Mouse (Mus musculus): ENCODE measurements around the gene Iqsec3.

Iqsec3 gene

DNA sequence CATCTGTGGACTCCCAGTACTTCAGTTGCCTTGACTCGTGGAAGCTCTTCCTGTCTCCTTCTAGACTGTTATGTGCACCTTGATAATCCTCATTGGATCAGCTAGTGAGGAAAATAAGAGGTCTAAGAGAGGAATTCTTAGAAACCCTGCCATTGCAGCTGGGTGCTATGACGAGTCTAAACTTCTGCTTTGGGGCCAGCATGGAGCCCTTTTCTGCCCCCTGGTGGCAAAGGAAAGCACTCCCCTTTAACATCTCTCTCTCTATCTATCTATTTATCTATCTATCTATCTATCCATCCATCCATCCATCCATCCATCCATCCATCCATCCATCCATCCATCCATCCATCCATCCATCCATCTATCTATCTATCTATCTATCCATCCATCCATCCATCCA lies 106.9 kb downstream of the Iqsec3 start:
- peak; percentile 44 for DNase-seq (ENCODE audit: low spot score)

DNA sequence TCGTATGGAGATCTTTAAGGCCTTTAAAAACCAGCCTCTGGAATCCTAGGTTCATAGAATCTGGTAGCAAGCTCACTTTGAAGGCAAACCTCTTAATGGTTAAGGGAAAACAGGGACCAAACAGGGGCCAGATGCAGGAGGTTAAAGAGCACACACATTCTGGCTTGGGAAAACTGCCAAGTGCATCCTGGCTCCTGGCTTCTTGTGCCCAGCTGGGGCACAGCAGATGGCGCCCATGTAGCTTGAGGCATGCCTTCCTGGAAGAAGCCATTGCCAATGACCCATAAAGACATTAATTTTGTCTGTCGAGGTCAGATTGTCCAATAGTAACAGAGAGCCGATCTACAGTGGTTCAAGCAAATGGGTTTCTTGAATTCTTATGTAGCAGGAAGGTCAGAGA lies 109.5 kb downstream of the Iqsec3 start:
- no peak for DNase-seq (ENCODE audit: low spot score)

DNA sequence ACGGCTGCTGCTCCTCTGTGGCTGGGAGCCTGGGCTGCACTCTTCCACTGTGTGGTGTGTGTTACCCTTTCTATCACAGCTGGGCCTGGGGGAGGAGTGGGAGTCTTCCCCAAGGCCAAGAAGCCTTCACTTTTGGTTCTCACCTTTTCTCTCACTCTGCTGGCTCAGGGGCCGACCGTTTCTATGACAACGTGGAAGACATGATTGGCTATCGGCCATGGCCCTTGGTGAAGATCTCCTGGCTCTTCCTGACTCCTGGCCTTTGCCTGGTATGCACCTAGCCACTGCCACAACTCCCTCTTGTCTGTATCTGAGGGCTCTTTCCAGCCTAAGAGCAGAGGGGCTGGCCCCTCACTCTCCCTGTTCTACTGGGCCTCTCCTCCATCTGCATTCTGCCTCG lies 110.4 kb downstream of the Iqsec3 start:
- DNase-seq (ENCODE audit: low spot score): no peak

GRCm38 (mm10) chr6:121357232-121357631 lies 116.2 kb downstream of the Iqsec3 start:
- DNase-seq (ENCODE audit: low spot score): no peak

GRCm38 (mm10) chr6:121356041-121356440 lies 117.4 kb downstream of the Iqsec3 start:
- DNase-seq (ENCODE audit: low spot score): no peak

DNA sequence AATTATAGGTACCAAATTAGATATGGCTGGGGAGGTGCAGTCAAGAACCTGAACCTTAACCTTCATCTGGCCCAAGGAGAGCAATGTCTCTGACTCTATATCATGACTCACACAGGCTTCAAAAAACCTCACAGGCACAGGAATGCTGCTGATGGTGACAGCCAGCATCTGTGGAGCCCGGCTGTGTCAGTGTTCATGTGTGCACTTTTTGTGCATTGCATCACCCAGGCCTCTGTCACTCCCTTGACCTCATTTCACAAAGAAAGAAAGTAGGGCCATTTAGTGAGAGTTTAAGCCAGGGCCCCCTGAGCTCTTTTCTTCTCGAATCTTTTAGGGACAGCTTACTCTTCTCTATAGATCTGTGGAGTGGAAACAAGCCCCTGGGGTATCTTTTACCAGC lies 121.2 kb downstream of the Iqsec3 start:
- no peak for DNase-seq (ENCODE audit: low spot score)

GRCm38 (mm10) chr6:121346428-121346827 lies 127.0 kb downstream of the Iqsec3 start:
- peak; percentile 24 for DNase-seq (ENCODE audit: low spot score)

GRCm38 (mm10) chr6:121344329-121344728 lies 129.1 kb downstream of the Iqsec3 start:
- DNase-seq (ENCODE audit: low spot score): no peak

DNA sequence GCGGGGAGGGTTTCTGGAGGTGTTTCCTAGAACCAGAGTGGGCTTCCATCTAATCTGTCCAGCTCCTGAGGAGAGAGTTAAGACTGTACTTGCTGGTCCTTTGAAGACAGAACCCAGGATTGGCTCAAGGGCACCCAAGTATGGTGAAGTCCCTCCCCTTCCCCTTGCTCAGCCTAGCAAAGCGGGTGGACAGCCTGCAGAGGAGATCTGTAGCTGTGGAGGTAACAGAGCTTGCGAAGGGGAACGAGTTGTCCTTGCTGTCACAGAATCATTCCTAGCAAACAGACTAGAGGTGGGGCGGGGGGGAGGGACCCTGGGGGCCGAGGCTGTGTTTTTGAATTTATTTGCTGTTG lies 129.7 kb downstream of the Iqsec3 start:
- DNase-seq (ENCODE audit: low spot score): no peak

DNA sequence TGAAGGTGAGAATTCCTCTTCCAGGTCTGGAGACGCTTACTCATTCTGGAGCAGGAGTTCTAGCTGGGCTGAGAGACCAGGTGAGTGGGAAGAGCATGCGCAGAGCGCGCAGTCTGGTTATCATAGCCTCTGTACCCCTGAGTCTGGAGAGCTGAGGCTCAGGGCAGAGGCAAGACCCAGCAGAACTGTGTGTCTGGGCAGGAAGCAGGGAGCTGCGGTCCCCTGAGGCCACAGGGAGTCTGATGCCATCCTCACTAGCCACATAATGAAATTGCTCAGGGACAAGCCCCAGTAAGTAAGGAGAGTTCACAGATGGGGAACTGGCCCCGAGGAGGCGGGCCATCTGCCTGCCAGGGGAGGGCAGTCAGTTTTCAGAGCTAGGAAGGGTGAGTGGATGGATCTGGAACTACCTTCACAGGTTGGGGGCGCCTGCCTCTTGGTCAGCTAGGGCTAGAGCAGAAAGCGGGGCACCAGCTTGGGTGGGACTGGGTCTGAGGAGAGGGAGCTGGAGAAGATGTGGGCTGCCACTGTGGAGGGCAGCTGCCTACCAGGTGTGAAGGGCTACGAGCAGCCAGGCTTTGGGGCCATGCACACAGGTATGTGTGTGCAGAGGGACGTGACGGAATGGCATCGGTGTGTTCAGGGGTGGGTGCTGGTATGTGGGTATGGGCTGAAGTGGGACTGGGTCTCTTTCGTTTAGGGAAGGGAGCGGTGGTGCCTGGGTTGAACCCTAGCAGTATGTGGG lies 130.3 kb downstream of the Iqsec3 start, which contains the start of gene Slc6a12:
Gene Slc6a12 (plus strand): TSS at position 51 of the 745 bp plus-strand sequence.
- no peak for DNase-seq (ENCODE audit: low spot score)

GRCm38 (mm10) chr6:121341650-121342049 lies 131.8 kb downstream of the Iqsec3 start:
- no peak for DNase-seq (ENCODE audit: low spot score)

DNA sequence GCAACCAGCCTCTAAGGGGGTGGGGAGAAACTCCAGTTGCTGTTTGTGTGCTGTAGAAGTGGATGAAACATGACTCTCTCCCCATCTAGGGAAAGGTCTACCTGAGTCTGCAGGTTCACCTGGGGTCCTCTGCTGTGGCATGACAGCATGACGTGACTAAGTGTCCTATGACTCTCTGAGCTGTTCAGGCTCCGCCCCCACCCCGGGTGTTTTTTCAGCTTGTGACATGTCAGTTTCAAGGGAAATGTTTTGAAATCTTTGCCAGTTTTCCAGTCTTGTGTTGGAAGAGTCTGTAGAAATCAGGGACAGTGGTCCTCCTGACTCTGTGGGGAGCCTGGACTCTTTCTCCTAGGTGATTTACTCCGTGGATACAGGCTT lies 135.0 kb downstream of the Iqsec3 start:
- DNase-seq (ENCODE audit: low spot score): no peak

DNA sequence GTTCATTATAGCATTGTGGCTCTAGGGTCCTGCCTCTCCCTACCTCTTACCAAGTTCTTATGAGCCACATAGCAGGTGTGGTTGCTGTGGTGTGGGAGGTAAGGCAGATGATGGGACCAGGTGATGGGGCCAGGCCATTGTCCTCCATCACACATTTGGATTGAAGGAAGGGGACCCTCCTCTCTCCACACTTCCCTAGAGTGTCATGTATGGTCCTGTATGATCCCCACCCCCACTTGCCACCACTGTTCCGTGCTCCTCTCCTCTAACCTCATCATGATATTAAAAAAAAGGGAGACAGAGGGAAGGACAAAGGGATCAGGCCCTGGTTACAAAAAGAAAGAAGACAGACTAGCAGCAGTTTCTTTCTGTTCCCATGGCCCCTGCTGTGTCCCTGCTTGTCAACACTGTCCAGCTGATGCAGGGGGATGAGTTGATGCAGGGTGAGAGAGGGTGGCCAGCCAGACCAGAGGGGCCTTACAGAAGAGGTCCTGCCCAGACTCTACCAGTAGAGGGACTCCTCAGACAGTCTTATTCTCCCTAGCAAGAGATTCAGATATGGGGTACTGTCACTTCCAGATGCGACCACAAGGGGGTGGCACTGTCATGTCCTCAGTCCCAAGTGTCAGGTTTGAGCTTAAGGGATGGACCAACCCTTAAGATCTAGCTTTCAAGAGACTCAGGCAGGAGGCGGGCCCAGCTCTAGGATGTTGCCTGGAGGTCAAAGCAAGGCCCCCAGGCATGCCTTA lies 135.5 kb downstream of the Iqsec3 start:
- peak; percentile 94 for DNase-seq (ENCODE audit: low spot score)

DNA sequence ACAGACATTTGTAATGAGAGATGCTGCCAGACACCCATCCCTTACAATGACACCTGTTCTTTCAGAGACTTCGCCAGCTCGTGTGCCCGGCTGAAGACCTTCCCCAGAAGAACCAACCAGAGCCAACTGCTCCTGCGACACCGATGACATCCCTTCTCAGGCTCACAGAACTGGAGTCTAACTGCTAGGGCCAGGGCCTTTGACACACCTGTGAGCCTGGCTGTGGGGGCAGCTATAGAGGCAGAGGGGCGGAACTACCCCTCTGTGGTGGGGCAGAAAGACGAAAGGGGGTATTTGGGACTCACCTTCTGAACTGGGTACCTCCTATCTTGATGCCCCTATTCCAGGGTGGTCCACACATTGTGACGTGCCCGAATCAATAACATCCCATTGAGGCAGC lies 136.2 kb downstream of the Iqsec3 start:
- no peak for DNase-seq (ENCODE audit: low spot score)

- no peak for DNase-seq (ENCODE audit: low spot score)
Measured at GRCm38 (mm10) chr6:121336558-121336957, 136.9 kb downstream of the Iqsec3 start.

GRCm38 (mm10) chr6:121335841-121336240 lies 137.6 kb downstream of the Iqsec3 start:
- no peak for DNase-seq (ENCODE audit: low spot score)

GRCm38 (mm10) chr6:121329848-121330508 lies 143.5 kb downstream of the Iqsec3 start:
- DNase-seq (ENCODE audit: low spot score): peak; percentile 81

DNA sequence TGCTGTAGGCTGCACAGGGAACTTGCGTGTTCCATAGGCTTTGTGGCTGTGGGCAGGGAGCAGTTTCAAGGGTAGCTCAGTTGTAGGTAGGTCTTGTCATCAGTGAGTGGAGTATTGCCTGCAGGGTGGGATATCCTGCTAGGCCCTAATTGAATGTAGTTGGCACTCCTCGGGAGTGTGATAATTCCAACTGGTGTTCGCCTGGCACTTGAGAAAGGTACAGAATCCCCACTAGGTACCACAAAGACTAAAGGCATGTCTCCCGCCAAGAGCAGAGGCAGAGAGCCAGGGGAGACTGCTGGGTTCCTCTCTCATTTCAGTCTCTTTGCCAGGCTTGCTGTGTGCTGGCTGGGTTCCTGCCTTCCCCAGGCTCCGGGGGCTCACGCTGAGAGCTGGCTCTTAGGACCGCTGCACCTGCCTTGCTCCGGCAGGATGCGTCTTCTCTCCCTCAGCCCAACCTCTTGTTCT lies 145.0 kb downstream of the Iqsec3 start:
- no peak for DNase-seq (ENCODE audit: low spot score)

DNA sequence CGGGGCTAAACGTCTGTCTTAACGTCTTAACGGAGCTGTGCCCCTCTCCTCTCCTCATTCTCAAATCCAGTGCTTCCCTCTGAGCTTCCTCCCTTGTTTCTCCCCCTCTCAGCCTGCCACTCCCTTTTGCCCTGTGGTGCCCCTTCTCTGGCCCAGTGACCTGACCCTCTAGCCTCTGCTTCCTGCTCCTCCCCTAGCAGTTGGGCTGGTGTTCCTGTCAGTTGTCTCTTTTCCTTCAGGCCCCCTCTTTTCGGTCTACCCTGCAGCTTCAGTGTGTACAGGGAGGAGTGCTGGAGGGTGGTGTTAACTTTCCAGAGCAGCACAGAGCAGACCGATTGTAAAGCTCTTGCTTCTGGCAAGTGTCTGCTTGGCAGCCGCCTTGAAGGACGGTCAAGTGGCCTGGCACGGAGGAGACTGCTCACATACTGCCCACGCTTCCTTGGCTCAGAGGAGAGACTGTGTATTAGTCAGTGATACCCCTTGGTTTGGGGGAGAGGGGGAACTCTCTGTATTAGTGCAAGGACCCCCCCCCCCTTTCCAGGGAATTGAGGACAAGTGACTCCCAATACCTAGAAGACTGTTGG lies 146.9 kb downstream of the Iqsec3 start:
- peak; percentile 57 for DNase-seq (ENCODE audit: low spot score)

DNA sequence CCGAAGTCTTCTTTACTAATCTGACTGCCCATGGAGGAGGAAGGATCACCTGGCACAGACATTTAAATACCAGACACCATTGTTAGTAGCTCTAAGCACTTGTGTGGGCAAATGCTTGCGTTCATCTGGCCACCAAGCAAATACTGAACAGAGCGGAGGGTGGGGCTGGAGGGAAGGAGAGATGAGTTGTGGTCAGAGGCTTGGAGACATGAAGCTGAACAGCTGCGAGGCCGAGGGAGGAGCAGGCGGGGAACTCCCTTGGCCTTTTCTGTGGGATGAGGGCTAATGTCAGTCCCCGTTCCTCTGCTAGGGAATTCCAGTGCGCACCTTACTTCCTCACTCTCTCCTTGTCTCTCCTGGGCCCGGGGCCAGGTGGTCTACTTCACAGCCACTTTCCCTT lies 147.7 kb downstream of the Iqsec3 start:
- no peak for DNase-seq (ENCODE audit: low spot score)

DNA sequence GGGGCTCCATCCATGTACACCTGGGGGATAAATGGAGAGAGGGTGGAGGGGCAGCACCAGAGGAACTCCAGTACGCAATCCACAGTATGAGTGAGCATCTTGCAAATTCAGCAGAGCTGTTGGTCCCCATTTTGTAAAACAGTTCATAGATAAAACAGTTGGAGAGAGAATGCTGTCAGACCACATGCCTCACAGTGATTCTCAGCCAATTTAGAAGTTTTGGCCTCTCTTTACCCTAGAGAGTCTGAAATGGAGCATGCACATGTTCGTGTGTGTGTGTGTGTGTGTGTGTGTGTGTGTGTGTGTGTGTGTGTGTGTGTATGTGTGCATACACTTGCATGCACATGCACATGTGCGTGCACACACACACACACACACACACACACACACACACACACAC lies 148.2 kb downstream of the Iqsec3 start:
- DNase-seq (ENCODE audit: low spot score): no peak
